Mouse (Mus musculus): ENCODE measurements around the gene Gm10972. TPM values are rescaled to one million over a fixed set of nuclear protein-coding genes. Genes with fewer than 3 reads are reported as not detected.

Gene Gm10972
- total RNA-seq, 2 experiments from 2014 or later: not detected

Other genes with a start within 250 kb of the Gm10972 start
- under 1 TPM; 0.67 to 0.94 TPM for gene Lingo4, start 244.6 kb upstream of the Gm10972 start, total RNA-seq (2021)
- gene Tdrkh, start 229.8 kb upstream of the Gm10972 start, total RNA-seq (2021): 10 to 100 TPM; 39.0 to 40.0 TPM
- 10 to 100 TPM; 39.8 to 41.2 TPM for gene Mrpl9, start 199.8 kb upstream of the Gm10972 start, total RNA-seq (2021)
- not detected for gene Oaz3, start 199.2 kb upstream of the Gm10972 start, total RNA-seq (2021)
- 100 to 1,000 TPM; 242 to 260 TPM for gene Celf3, start 164.8 kb upstream of the Gm10972 start, total RNA-seq (2021)
- 1 to 10 TPM; 6.8 to 8.7 TPM for gene Riiad1, start 162.8 kb upstream of the Gm10972 start, total RNA-seq (2021)
- 10 to 100 TPM; 86.0 to 90.2 TPM for gene Snx27, start 60.4 kb upstream of the Gm10972 start, total RNA-seq (2021)
- gene Tuft1, start 15.8 kb downstream of the Gm10972 start, total RNA-seq (2021): 1 to 10 TPM in 1 of 2 experiments, under 1 TPM in 1; 0.77 to 1.3 TPM
- 1 to 10 TPM in 1 of 2 experiments, not detected in 1; 1.2 TPM for gene Selenbp2, start 50.4 kb downstream of the Gm10972 start, total RNA-seq (2021)
- 1 to 10 TPM; 8.9 to 9.0 TPM for gene Cgn, start 143.4 kb downstream of the Gm10972 start, total RNA-seq (2021)
- 10 to 100 TPM; 60.4 to 64.9 TPM for gene Pogz, start 194.5 kb downstream of the Gm10972 start, total RNA-seq (2021)
- 100 to 1,000 TPM; 274 to 309 TPM for gene Psmb4, start 243.8 kb downstream of the Gm10972 start, total RNA-seq (2021)